Mouse (Mus musculus): Measurements from ENCODE around the gene Tns1. TPM values are rescaled to one million over a fixed set of nuclear protein-coding genes. Genes with fewer than 3 reads are reported as not detected.

Gene Tns1
- total RNA-seq, 2 experiments from 2014 or later: 25.3 to 62.1 TPM

Other genes starting within 250 kb of the Tns1 start
- gene Rufy4, start 1.1 kb upstream of the Tns1 start, total RNA-seq (2014; fragmentation: Nextera tagmentation): not detected in 2 replicates
- 0.70 TPM in 1 of 2 replicates, not detected in the other for gene Rufy4, start 1.1 kb upstream of the Tns1 start, total RNA-seq (2017)
- 1.5 TPM in 1 of 2 replicates, not detected in the other for gene Cxcr2, start 29.5 kb upstream of the Tns1 start, total RNA-seq (2014; fragmentation: Nextera tagmentation)
- gene Cxcr2, start 29.5 kb upstream of the Tns1 start, total RNA-seq (2017): 0.38 and 0.57 TPM in 2 replicates
- not detected in 2 replicates for gene Cxcr1, start 70.2 kb upstream of the Tns1 start, total RNA-seq (2014; fragmentation: Nextera tagmentation)
- not detected in 2 replicates for gene Cxcr1, start 70.2 kb upstream of the Tns1 start, total RNA-seq (2017)
- 211 and 242 TPM in 2 replicates for gene Arpc2, start 111.6 kb upstream of the Tns1 start, total RNA-seq (2014; fragmentation: Nextera tagmentation)
- 228 and 233 TPM in 2 replicates for gene Arpc2, start 111.6 kb upstream of the Tns1 start, total RNA-seq (2017)
- 1.0 TPM in 1 of 2 replicates, not detected in the other for gene Gpbar1, start 154.1 kb upstream of the Tns1 start, total RNA-seq (2014; fragmentation: Nextera tagmentation)
- gene Gpbar1, start 154.1 kb upstream of the Tns1 start, total RNA-seq (2017): not detected in 2 replicates
- 78.9 and 90.5 TPM in 2 replicates for gene Aamp, start 160.3 kb upstream of the Tns1 start, total RNA-seq (2014; fragmentation: Nextera tagmentation)
- 84.4 and 95.3 TPM in 2 replicates for gene Aamp, start 160.3 kb upstream of the Tns1 start, total RNA-seq (2017)
- gene Pnkd, start 160.5 kb upstream of the Tns1 start, total RNA-seq (2014; fragmentation: Nextera tagmentation): 22.4 and 50.1 TPM in 2 replicates
- gene Pnkd, start 160.5 kb upstream of the Tns1 start, total RNA-seq (2017): 14.1 and 22.8 TPM in 2 replicates
- gene Tmbim1, start 181.2 kb upstream of the Tns1 start, total RNA-seq (2014; fragmentation: Nextera tagmentation): 10.1 and 16.8 TPM in 2 replicates
- 13.6 and 13.9 TPM in 2 replicates for gene Tmbim1, start 181.2 kb upstream of the Tns1 start, total RNA-seq (2017)
- gene Catip, start 237.7 kb upstream of the Tns1 start, total RNA-seq (2014; fragmentation: Nextera tagmentation): not detected in 2 replicates
- not detected in 2 replicates for gene Catip, start 237.7 kb upstream of the Tns1 start, total RNA-seq (2017)